Mouse (Mus musculus) induced T-regulatory cell, adult 2 months (primary cell): ENCODE results near the gene Rufy2.
"Not testable (repeated sequence)": the region's sequence is repeated elsewhere in the genome, so short reads cannot be mapped to it uniquely, and the experiment has no call there.

ENCODE experiments used
- DNase-seq: peaks from one replicate; pipeline ENCODE4 v3.0.0-alpha.2; 2012; ENCODE audit warnings: low read depth

Rufy2 gene

DNA sequence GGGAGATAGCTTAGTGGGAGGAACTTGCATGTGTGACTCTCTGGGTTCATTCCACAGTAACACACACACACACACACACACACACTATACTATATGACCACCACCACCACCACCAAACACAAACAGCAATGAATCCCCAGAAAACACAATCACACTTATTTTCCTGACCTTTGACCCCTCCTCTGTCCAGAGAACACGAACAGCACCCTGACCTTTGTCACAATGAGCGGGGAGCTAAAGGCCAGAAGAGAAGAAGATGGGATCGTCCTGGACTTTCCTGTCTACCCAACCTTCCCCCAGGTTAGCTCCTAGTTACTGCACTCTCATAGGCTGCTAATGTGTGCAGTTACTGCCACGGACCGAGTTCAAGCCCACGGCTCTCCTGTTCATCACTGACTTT, 72.0 kb downstream of the Rufy2 start:
- no peak for DNase-seq

- DNase-seq, result no peak
Measured at GRCm38 (mm10) chr10:63053007-63053406, 73.0 kb downstream of the Rufy2 start.

GRCm38 (mm10) chr10:63054071-63054470, 74.0 kb downstream of the Rufy2 start:
- DNase-seq, result not testable (repeated sequence)

- DNase-seq, result peak; percentile 32
Measured at GRCm38 (mm10) chr10:63054586-63054985, 74.6 kb downstream of the Rufy2 start.

- DNase-seq, result no peak
Measured at GRCm38 (mm10) chr10:63056966-63057750, 77.1 kb downstream of the Rufy2 start.

- no peak for DNase-seq
Measured at GRCm38 (mm10) chr10:63059862-63060261, 79.8 kb downstream of the Rufy2 start, which contains the start of gene Pbld1. Gene Pbld1 (plus strand): TSS chr10:63060162.

- DNase-seq, result no peak
Measured at GRCm38 (mm10) chr10:63060406-63060805, 80.4 kb downstream of the Rufy2 start.

- no peak for DNase-seq
Measured at GRCm38 (mm10) chr10:63061266-63061665, 81.2 kb downstream of the Rufy2 start.

DNA sequence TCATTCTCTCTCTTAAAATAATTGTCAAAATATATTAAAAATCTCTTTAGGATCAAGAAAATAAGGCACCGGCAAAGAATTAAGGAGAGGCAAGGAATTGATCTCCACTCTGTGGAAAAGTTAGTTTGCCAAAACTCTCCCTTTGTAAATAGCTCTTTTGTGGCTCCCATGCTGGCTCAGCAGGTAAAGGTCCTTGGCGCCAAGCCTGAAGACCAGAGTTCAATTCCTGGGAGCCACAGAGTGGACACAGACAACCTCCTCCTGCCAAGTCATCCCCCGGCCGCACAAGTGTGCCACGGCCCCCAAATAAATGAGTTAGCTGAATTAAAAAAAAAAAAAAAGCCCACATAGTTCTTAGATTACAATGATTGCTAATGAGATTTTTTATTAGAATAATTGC, 82.7 kb downstream of the Rufy2 start:
- no peak for DNase-seq

- no peak for DNase-seq
Measured at GRCm38 (mm10) chr10:63063365-63063764, 83.3 kb downstream of the Rufy2 start.

DNA sequence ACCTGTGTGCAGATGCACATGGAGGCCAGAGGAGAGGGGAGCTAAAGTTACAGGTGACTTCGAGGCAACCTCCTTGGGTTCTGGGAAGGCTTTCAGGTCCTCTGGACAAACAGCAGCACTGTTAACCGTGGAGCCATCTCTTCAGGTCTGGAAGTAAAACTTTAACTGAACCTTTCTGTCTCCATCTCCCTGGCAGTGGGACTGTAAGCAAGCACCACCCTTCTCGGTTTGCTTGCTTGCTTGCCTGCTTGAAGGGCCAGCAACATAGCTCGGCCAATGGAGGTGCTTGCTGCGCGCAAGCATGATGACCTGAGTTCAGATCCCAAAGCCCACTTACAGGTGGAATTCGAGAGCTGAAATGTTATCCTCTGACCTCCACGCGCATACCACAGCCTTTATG, 84.5 kb downstream of the Rufy2 start:
- DNase-seq, result no peak

- no peak for DNase-seq
Measured at GRCm38 (mm10) chr10:63065561-63065960, 85.5 kb downstream of the Rufy2 start.

GRCm38 (mm10) chr10:63065988-63066387, 86.0 kb downstream of the Rufy2 start:
- DNase-seq, result peak; percentile 69
